Mouse (Mus musculus) MEL (cell line): ENCODE data around the gene Hilpda. TPM values are rescaled to one million over a fixed set of nuclear protein-coding genes. Genes with fewer than 3 reads are reported as not detected.

Experiments used
- DNase-seq: peaks from one replicate; pipeline ENCODE4 v3.0.0; 2011; ENCODE audit warnings: low read depth, low spot score
- H3K27ac ChIP-seq: 2 replicates; pipeline ENCODE4 v1.5.1; 2012; ENCODE audit warnings: low read depth, mild to moderate bottlenecking, control low read depth, low read length, moderate library complexity; ENCODE audit not compliant: control insufficient read depth
- H3K27me3 ChIP-seq, 2 experiments: fragments of 150-350 bp in 1 of 2; sonication (generic) in 1 of 2; 2 replicates each; pipeline ENCODE4 v1.6.1; 2012; ENCODE audit warnings: low read length in 2 of 2, mild to moderate bottlenecking in 2 of 2, improper control_type of control experiment in 1 of 2, moderate library complexity in 1 of 2; ENCODE audit not compliant: insufficient read depth in 2 of 2, control insufficient read depth in 1 of 2
- H3K36me3 ChIP-seq, 2 experiments: 2 replicates each; pipeline ENCODE4 v1.6.1; 2012 to 2014; ENCODE audit warnings: low read length in 2 of 2, improper control_type of control experiment in 1 of 2, inconsistent platforms in 1 of 2, mild to moderate bottlenecking in 1 of 2; ENCODE audit not compliant: insufficient read depth in 2 of 2, control insufficient read depth in 1 of 2
- H3K4me1 ChIP-seq, 2 experiments: fragments of 150-350 bp in 1 of 2; sonication (generic) in 1 of 2; 2 replicates each; pipeline ENCODE4 v1.6.1; 2012; ENCODE audit warnings: low read length in 2 of 2, improper control_type of control experiment in 1 of 2, mild to moderate bottlenecking in 1 of 2; ENCODE audit not compliant: insufficient read depth in 2 of 2, control insufficient read depth in 1 of 2
- H3K4me3 ChIP-seq, 2 experiments: fragments of 150-350 bp in 1 of 2; sonication (generic) in 1 of 2; 2 replicates each; pipeline ENCODE4 v1.5.1; 2012; ENCODE audit warnings: low read depth in 2 of 2, low read length in 2 of 2, mild to moderate bottlenecking in 2 of 2, moderate library complexity in 2 of 2, control low read depth in 1 of 2, improper control_type of control experiment in 1 of 2; ENCODE audit not compliant: control insufficient read depth in 1 of 2, insufficient read depth in 1 of 2
- H3K79me2 ChIP-seq: 2 replicates; pipeline ENCODE4 v1.6.1; 2012; ENCODE audit warnings: mild to moderate bottlenecking, low read length, moderate library complexity; ENCODE audit not compliant: control insufficient read depth, poor library complexity, insufficient read depth
- H3K9ac ChIP-seq: 2 replicates; pipeline ENCODE4 v1.6.1; 2012; ENCODE audit warnings: low read depth, mild to moderate bottlenecking, control low read depth, low read length, moderate library complexity; ENCODE audit not compliant: control insufficient read depth, poor library complexity, severe bottlenecking
- H3K9me3 ChIP-seq: fragments of 150-350 bp; sonication (generic); replicated peaks from 2 replicates; pipeline ENCODE4 v1.6.1; 2012; ENCODE audit warnings: mild to moderate bottlenecking, low read length, improper control_type of control experiment, moderate library complexity; ENCODE audit not compliant: insufficient read depth
- BHLHE40 ChIP-seq: IDR thresholded peaks from 2 replicates; pipeline ENCODE4 v1.6.1; 2012; ENCODE audit warnings: low read depth, mild to moderate bottlenecking, inconsistent platforms, low read length, improper control_type of control experiment, borderline replicate concordance
- CHD2 ChIP-seq: IDR thresholded peaks from 2 replicates; pipeline ENCODE4 v1.6.1; 2011; ENCODE audit warnings: low read length, improper control_type of control experiment
- CTCF ChIP-seq, 3 experiments: IDR thresholded peaks in 2 of 3; conservative IDR thresholded peaks in 1 of 3; 2 replicates each; pipeline ENCODE4 v1.5.1; 2011 to 2012; ENCODE audit warnings: low read length in 3 of 3, low read depth in 2 of 3, mild to moderate bottlenecking in 2 of 3, improper control_type of control experiment in 1 of 3, inconsistent platforms in 1 of 3, mixed read lengths in 1 of 3, moderate library complexity in 1 of 3; ENCODE audit not compliant: control insufficient read depth in 1 of 3, insufficient read depth in 1 of 3, poor library complexity in 1 of 3, severe bottlenecking in 1 of 3
- E2F4 ChIP-seq: IDR thresholded peaks from 2 replicates; pipeline ENCODE4 v1.6.1; 2011; ENCODE audit warnings: low read depth, low read length, improper control_type of control experiment, borderline replicate concordance
- ETS1 ChIP-seq: IDR thresholded peaks from 2 replicates; pipeline ENCODE4 v1.6.1; 2012; ENCODE audit warnings: low read depth, mild to moderate bottlenecking, inconsistent platforms, low read length, improper control_type of control experiment, moderate library complexity
- GATA1 ChIP-seq: IDR thresholded peaks from 2 replicates; pipeline ENCODE4 v1.6.1; 2011; ENCODE audit warnings: low read depth, low read length, improper control_type of control experiment
- JUND ChIP-seq: IDR thresholded peaks from 2 replicates; pipeline ENCODE4 v1.6.1; 2011; ENCODE audit warnings: low read depth, mild to moderate bottlenecking, improper control_type of control experiment, low read length
- MAX ChIP-seq: IDR thresholded peaks from 2 replicates; pipeline ENCODE4 v1.6.1; 2011; ENCODE audit warnings: low read length, improper control_type of control experiment
- MYB ChIP-seq: IDR thresholded peaks from 2 replicates; pipeline ENCODE4 v1.6.1; 2011; ENCODE audit warnings: mild to moderate bottlenecking, low read depth, low read length, improper control_type of control experiment
- NELFE ChIP-seq: IDR thresholded peaks from 2 replicates; pipeline ENCODE4 v1.6.1; 2011; ENCODE audit warnings: low read depth, low read length, improper control_type of control experiment
- POLR2A ChIP-seq, 2 experiments: IDR thresholded peaks; 2 replicates each; pipeline ENCODE4 v1.6.1; 2011 to 2012; ENCODE audit warnings: low read length in 2 of 2, mild to moderate bottlenecking in 2 of 2, control low read depth in 1 of 2, improper control_type of control experiment in 1 of 2, low read depth in 1 of 2, moderate library complexity in 1 of 2; ENCODE audit not compliant: control insufficient read depth in 1 of 2, insufficient read depth in 1 of 2, poor library complexity in 1 of 2
- POLR2AphosphoS5 ChIP-seq: IDR thresholded peaks from 2 replicates; pipeline ENCODE4 v1.6.1; 2012; ENCODE audit warnings: low read depth, borderline replicate concordance, mild to moderate bottlenecking, inconsistent platforms, low read length, moderate library complexity, mixed read lengths
- RAD21 ChIP-seq: IDR thresholded peaks from 2 replicates; pipeline ENCODE4 v1.6.1; 2011; ENCODE audit warnings: mild to moderate bottlenecking, low read depth, low read length, improper control_type of control experiment
- RCOR1 ChIP-seq: IDR thresholded peaks from 2 replicates; pipeline ENCODE4 v1.6.1; 2012; ENCODE audit warnings: low read depth, mild to moderate bottlenecking, inconsistent platforms, low read length, improper control_type of control experiment
- SIN3A ChIP-seq: IDR thresholded peaks from 2 replicates; pipeline ENCODE4 v1.6.1; 2012; ENCODE audit warnings: low read length, improper control_type of control experiment, inconsistent platforms
- SMC3 ChIP-seq: IDR thresholded peaks from 2 replicates; pipeline ENCODE4 v1.6.1; 2011; ENCODE audit warnings: low read depth, low read length, improper control_type of control experiment
- TAL1 ChIP-seq: IDR thresholded peaks from 2 replicates; pipeline ENCODE4 v1.6.1; 2012; ENCODE audit warnings: mild to moderate bottlenecking, inconsistent platforms, low read length, moderate library complexity, mixed read lengths
- TBP ChIP-seq: IDR thresholded peaks from 2 replicates; pipeline ENCODE4 v1.8.0; 2011; ENCODE audit warnings: low read depth, low read length, improper control_type of control experiment
- TCF12 ChIP-seq: IDR thresholded peaks from 2 replicates; pipeline ENCODE4 v1.6.1; 2014; ENCODE audit warnings: low read depth, mild to moderate bottlenecking, inconsistent platforms, low read length, improper control_type of control experiment, moderate library complexity
- ZC3H11A ChIP-seq: IDR thresholded peaks from 2 replicates; pipeline ENCODE4 v1.6.1; 2012; ENCODE audit warnings: low read depth, mild to moderate bottlenecking, inconsistent platforms, low read length, improper control_type of control experiment
- ZNF384 ChIP-seq: IDR thresholded peaks from 2 replicates; pipeline ENCODE4 v1.6.1; 2012; ENCODE audit warnings: low read depth, mild to moderate bottlenecking, inconsistent platforms, low read length, improper control_type of control experiment
- polyA plus RNA-seq, 2 experiments: library from polyadenylated mRNA; stranded (reverse) in 1 of 2; unstranded in 1 of 2; fragments of >175 nt in 1 of 2; fragments of >200 nt in 1 of 2; gene quantifications; 2 replicates each; pipeline versions ENCODE4 v1.2.1 to v1.2.4; 2012; ENCODE audit warnings: low replicate concordance in 2 of 2, low read depth in 1 of 2; ENCODE audit not compliant: insufficient read length in 2 of 2, insufficient read depth in 1 of 2, missing spikeins in 1 of 2
- total RNA-seq: library from RNA; depleted of rRNA; stranded (reverse); fragments of 300-350 nt; gene quantifications from 2 replicates; pipeline ENCODE4 v1.2.3, GENCODE M21; 2012

The Hilpda gene
- total and polyA plus RNA-seq, 3 experiments, result 17.0 to 18.1 TPM; not detected in 1

- Histone ChIP-seq H3K36me3 (no peaks in the 10 kb centered on the region), H3K79me2 (no peaks in the 10 kb centered on the region), H3K27ac (no peak overlapping the region), H3K9me3 (no peaks in the 10 kb centered on the region), H3K27me3 (no peaks in the 10 kb centered on the region), H3K9ac (no peak overlapping the region), H3K4me1 (no peaks in the 10 kb centered on the region), H3K4me3 (no peak overlapping the region)
- DNase-seq, result no peak
- no peak for TF ChIP-seq ETS1
- no peak for TF ChIP-seq CTCF (IDR thresholded peaks at IDR 0.05 in 2 of 3, conservative IDR thresholded peaks at IDR 0.05 in 1 of 3; ENCODE audit: control insufficient read depth in 1 of 3, insufficient read depth in 1 of 3, low read depth in 2 of 3, low read length in 3 of 3, poor library complexity in 1 of 3, severe bottlenecking in 1 of 3)
- no peak for TF ChIP-seq BHLHE40
- no peak for TF ChIP-seq NELFE
- no peak for TF ChIP-seq SMC3
These were observed 14.6 kb downstream of the Hilpda start for GRCm38 (mm10) chr6:29286870-29287269.

DNA sequence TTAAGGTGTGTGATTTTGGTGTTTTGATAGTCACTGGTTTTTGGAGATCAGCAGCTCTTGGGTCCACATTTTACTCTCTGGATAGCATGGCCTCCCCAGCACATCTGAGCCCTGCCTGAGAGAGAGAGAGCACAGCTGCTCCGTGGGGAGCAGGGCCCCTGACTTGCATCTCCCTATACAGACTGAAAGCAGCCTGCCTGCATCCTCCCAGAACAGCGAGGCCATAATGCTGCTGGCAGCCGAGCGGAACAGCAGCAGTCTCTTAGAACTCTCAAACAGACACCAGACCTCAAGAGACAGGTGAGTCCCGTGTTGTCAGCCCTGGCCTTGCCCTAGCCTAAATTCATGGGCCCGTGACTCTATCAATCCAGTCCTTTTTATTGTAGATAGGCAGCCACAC is 15.2 kb downstream of the Hilpda start:
- Histone ChIP-seq H3K4me1 (no peaks in the 10 kb centered on the region), H3K36me3 (no peaks in the 10 kb centered on the region), H3K27me3 (no peaks in the 10 kb centered on the region), H3K9ac (no peak overlapping the region), H3K79me2 (no peaks in the 10 kb centered on the region), H3K27ac (no peak overlapping the region), H3K4me3 (no peak overlapping the region), H3K9me3 (no peaks in the 10 kb centered on the region)
- no peak for TF ChIP-seq E2F4
- TF ChIP-seq ZC3H11A, result no peak
- TF ChIP-seq CHD2, result no peak
- TF ChIP-seq GATA1, result no peak
- no peak for TF ChIP-seq TBP
- TF ChIP-seq MYB, result no peak
- TF ChIP-seq ZNF384, result no peak
- TF ChIP-seq MAX, result no peak
- no peak for TF ChIP-seq SIN3A
- no peak for TF ChIP-seq CTCF (IDR thresholded peaks at IDR 0.05 in 2 of 3, conservative IDR thresholded peaks at IDR 0.05 in 1 of 3; ENCODE audit: control insufficient read depth in 1 of 3, insufficient read depth in 1 of 3, low read depth in 2 of 3, low read length in 3 of 3, poor library complexity in 1 of 3, severe bottlenecking in 1 of 3)
- no peak for TF ChIP-seq POLR2AphosphoS5
- no peak for TF ChIP-seq TAL1
- TF ChIP-seq RCOR1, result no peak
- TF ChIP-seq JUND, result no peak
- TF ChIP-seq TCF12, result no peak
- TF ChIP-seq RAD21, result no peak
- TF ChIP-seq POLR2A (IDR thresholded peaks at IDR 0.05; ENCODE audit: control insufficient read depth in 1 of 2, insufficient read depth in 1 of 2, low read depth in 1 of 2, low read length in 2 of 2, poor library complexity in 1 of 2), result no peak
- no peak for DNase-seq
